In the genomic region with DNA sequence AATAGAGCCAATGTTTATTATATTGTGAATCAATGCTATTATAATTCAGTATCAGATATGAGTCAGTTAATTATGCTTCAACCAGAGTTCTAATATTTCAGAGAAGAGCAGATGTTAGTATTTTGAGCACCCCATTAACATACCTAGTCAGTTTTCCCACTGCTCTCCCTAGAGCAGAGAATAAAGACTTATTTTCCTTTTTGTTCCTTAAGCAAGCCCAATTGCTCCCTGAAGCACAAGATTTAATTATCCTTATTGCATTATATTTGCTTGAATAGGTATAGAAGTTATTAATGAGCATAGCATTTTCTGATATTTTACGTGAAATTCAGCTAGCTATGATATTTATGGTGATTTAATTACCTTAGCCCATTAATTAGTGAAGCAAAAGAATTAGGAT, we compare ENCODE assay signal across 27 mouse cellular contexts.
"Had no signal": no experiment of that assay in that cellular context is flagged by ENCODE, and none has a peak within 500 bp of the region (broad histone marks: within the 10 kb centered on the region; RNA-seq: fewer than 3 reads in every experiment).

No protein-coding gene starts in this region.

- H3K9ac ChIP-seq: embryonic facial prominence, embryonic 12.5 days; embryonic facial prominence, embryonic 13.5 days; embryonic facial prominence, embryonic 15.5 days; forebrain, embryonic 12.5 days; forebrain, embryonic 13.5 days; forebrain, embryonic 15.5 days; forebrain, postnatal 0 days had no signal

- H3K36me3 ChIP-seq: embryonic facial prominence, embryonic 10.5 days; embryonic facial prominence, embryonic 12.5 days; embryonic facial prominence, embryonic 13.5 days; embryonic facial prominence, embryonic 15.5 days; forebrain, embryonic 10.5 days; forebrain, embryonic 12.5 days; forebrain, embryonic 15.5 days had no signal

- H3K27ac ChIP-seq: embryonic facial prominence, embryonic 10.5 days; embryonic facial prominence, embryonic 12.5 days; embryonic facial prominence, embryonic 13.5 days; embryonic facial prominence, embryonic 15.5 days; forebrain, embryonic 10.5 days; forebrain, embryonic 12.5 days; forebrain, embryonic 13.5 days; forebrain, embryonic 15.5 days; gastrocnemius, adult 2 months had no signal

- ATAC-seq: forebrain, embryonic 13.5 days; forebrain, embryonic 14.5 days; forebrain, embryonic 15.5 days; forebrain, postnatal 0 days had no signal

- H3K4me3 ChIP-seq: embryonic facial prominence, embryonic 10.5 days; embryonic facial prominence, embryonic 12.5 days; embryonic facial prominence, embryonic 13.5 days; embryonic facial prominence, embryonic 15.5 days; erythroblast, embryonic 14.5 days; forebrain, embryonic 10.5 days; forebrain, embryonic 12.5 days; forebrain, embryonic 13.5 days; forebrain, embryonic 15.5 days; gastrocnemius, adult 2 months had no signal

- DNase-seq: cerebellum, adult 2 months; cerebellum, adult 8-10 months; cerebellum, adult 9-10 months; cerebellum, adult 9-11 months; cerebellum, postnatal 10 days; cerebellum, postnatal 14 days; cerebellum, postnatal 25 days; cerebellum, postnatal 36 days; embryo, embryonic 11 days; forebrain, postnatal 0 days; gastrocnemius, adult 2 months; gastrocnemius, postnatal 10 days; gastrocnemius, postnatal 14 days; gastrocnemius, postnatal 25 days; gastrocnemius, postnatal 36 days; heart, adult 11 months; heart, adult 18-20 months had no signal

- H3K4me2 ChIP-seq: embryonic facial prominence, embryonic 12.5 days; embryonic facial prominence, embryonic 13.5 days; embryonic facial prominence, embryonic 15.5 days; forebrain, embryonic 12.5 days; forebrain, embryonic 13.5 days; forebrain, embryonic 15.5 days had no signal

- H3K4me1 ChIP-seq: embryonic facial prominence, embryonic 10.5 days; embryonic facial prominence, embryonic 12.5 days; embryonic facial prominence, embryonic 13.5 days; embryonic facial prominence, embryonic 15.5 days; forebrain, embryonic 10.5 days; forebrain, embryonic 12.5 days; forebrain, embryonic 13.5 days; forebrain, embryonic 15.5 days had no signal

- H3K27me3 ChIP-seq: embryonic facial prominence, embryonic 12.5 days; embryonic facial prominence, embryonic 13.5 days; embryonic facial prominence, embryonic 15.5 days; forebrain, embryonic 12.5 days; forebrain, embryonic 13.5 days; forebrain, embryonic 15.5 days had no signal

- H3K9me3 ChIP-seq: embryonic facial prominence, embryonic 10.5 days; embryonic facial prominence, embryonic 12.5 days; embryonic facial prominence, embryonic 13.5 days; embryonic facial prominence, embryonic 15.5 days; forebrain, embryonic 10.5 days; forebrain, embryonic 12.5 days; forebrain, embryonic 13.5 days; forebrain, embryonic 15.5 days had no signal
